Mouse (Mus musculus): ENCODE measurements around the gene Lrrc75a. TPM values are rescaled to one million over a fixed set of nuclear protein-coding genes. Genes with fewer than 3 reads are reported as not detected.

Gene Lrrc75a
- polyA plus RNA-seq, 1 experiment from 2014 or later: 10.6 TPM

GRCm38 (mm10) chr11:62640378-62640777 lies 7.9 kb downstream of the Lrrc75a start:
- peaks cover 20% of the 10 kb centered on the region for H3K4me1 ChIP-seq (replicated peaks; ENCODE audit: control insufficient read depth, insufficient read depth, low read length)
- H3K9ac ChIP-seq (replicated peaks; ENCODE audit: low read depth, low read length): no peak overlapping the region
- no peak overlapping the region for H3K27ac ChIP-seq (ENCODE audit: low read length)
- no peaks in the 10 kb centered on the region for H3K36me3 ChIP-seq (ENCODE audit: control insufficient read depth, insufficient read depth)
- H3K4me3 ChIP-seq (replicated peaks; ENCODE audit: low read length): no peak overlapping the region
- 63% methylated on average over 3 of the region's 3 CpGs for WGBS
- no peak overlapping the region for H3K4me2 ChIP-seq (ENCODE audit: low read length)
- no peaks in the 10 kb centered on the region for H3K27me3 ChIP-seq (replicated peaks; ENCODE audit: control insufficient read depth, insufficient read depth, low read length)
- ATAC-seq: no peak
- no peaks in the 10 kb centered on the region for H3K9me3 ChIP-seq (ENCODE audit: control insufficient read depth, low read length)

GRCm38 (mm10) chr11:62638402-62638801 lies 9.9 kb downstream of the Lrrc75a start:
- no peak overlapping the region for H3K4me2 ChIP-seq (ENCODE audit: low read length)
- H3K27me3 ChIP-seq (replicated peaks; ENCODE audit: control insufficient read depth, insufficient read depth, low read length): no peaks in the 10 kb centered on the region
- no peaks in the 10 kb centered on the region for H3K36me3 ChIP-seq (ENCODE audit: control insufficient read depth, insufficient read depth)
- no peaks in the 10 kb centered on the region for H3K9me3 ChIP-seq (ENCODE audit: control insufficient read depth, low read length)
- no peak overlapping the region for H3K9ac ChIP-seq (replicated peaks; ENCODE audit: low read depth, low read length)
- no peak overlapping the region for H3K27ac ChIP-seq (ENCODE audit: low read length)
- no peak for ATAC-seq
- WGBS: 89% methylated on average over 4 of the region's 4 CpGs
- no peak overlapping the region for H3K4me3 ChIP-seq (replicated peaks; ENCODE audit: low read length)
- peaks cover 8% of the 10 kb centered on the region; the same call in 1 of the 2 replicates for H3K4me1 ChIP-seq (replicated peaks; ENCODE audit: control insufficient read depth, insufficient read depth, low read length)

- Histone ChIP-seq H3K4me3 (replicated peaks; ENCODE audit: low read length) (no peak overlapping the region), H3K36me3 (ENCODE audit: control insufficient read depth, insufficient read depth) (no peaks in the 10 kb centered on the region), H3K27me3 (replicated peaks; ENCODE audit: control insufficient read depth, insufficient read depth, low read length) (no peaks in the 10 kb centered on the region), H3K9me3 (ENCODE audit: control insufficient read depth, low read length) (no peaks in the 10 kb centered on the region), H3K4me1 (replicated peaks; ENCODE audit: control insufficient read depth, insufficient read depth, low read length) (peaks cover 6% of the 10 kb centered on the region; the same call in 1 of the 2 replicates), H3K4me2 (ENCODE audit: low read length) (no peak overlapping the region), H3K9ac (replicated peaks; ENCODE audit: low read depth, low read length) (no peak overlapping the region), H3K27ac (ENCODE audit: low read length) (no peak overlapping the region)
- WGBS: 83% methylated on average over 6 of the region's 6 CpGs
- ATAC-seq: no peak
Observed at GRCm38 (mm10) chr11:62637806-62638205, 10.5 kb downstream of the Lrrc75a start.

- ATAC-seq: no peak
- Histone ChIP-seq H3K36me3 (ENCODE audit: control insufficient read depth, insufficient read depth) (no peaks in the 10 kb centered on the region), H3K27ac (ENCODE audit: low read length) (no peak overlapping the region), H3K4me2 (ENCODE audit: low read length) (no peak overlapping the region), H3K9me3 (ENCODE audit: control insufficient read depth, low read length) (no peaks in the 10 kb centered on the region), H3K9ac (replicated peaks; ENCODE audit: low read depth, low read length) (no peak overlapping the region), H3K27me3 (replicated peaks; ENCODE audit: control insufficient read depth, insufficient read depth, low read length) (no peaks in the 10 kb centered on the region), H3K4me1 (replicated peaks; ENCODE audit: control insufficient read depth, insufficient read depth, low read length) (peaks cover 4% of the 10 kb centered on the region; the same call in 1 of the 2 replicates), H3K4me3 (replicated peaks; ENCODE audit: low read length) (no peak overlapping the region)
- WGBS: 84% methylated on average over 5 of the region's 5 CpGs
Observed at GRCm38 (mm10) chr11:62637401-62637800, 10.9 kb downstream of the Lrrc75a start.

- Histone ChIP-seq H3K4me3 (replicated peaks; ENCODE audit: low read length) (no peak overlapping the region), H3K4me1 (replicated peaks; ENCODE audit: control insufficient read depth, insufficient read depth, low read length) (0 out of 2 replicates have a peak, but pooled peaks cover 2% of the 10 kb centered on the region), H3K9me3 (ENCODE audit: control insufficient read depth, low read length) (no peaks in the 10 kb centered on the region), H3K4me2 (ENCODE audit: low read length) (no peak overlapping the region), H3K27ac (ENCODE audit: low read length) (no peak overlapping the region), H3K36me3 (ENCODE audit: control insufficient read depth, insufficient read depth) (no peaks in the 10 kb centered on the region), H3K9ac (replicated peaks; ENCODE audit: low read depth, low read length) (no peak overlapping the region), H3K27me3 (replicated peaks; ENCODE audit: control insufficient read depth, insufficient read depth, low read length) (no peaks in the 10 kb centered on the region)
- ATAC-seq: no peak
- WGBS: 83% methylated on average over 3 of the region's 3 CpGs
Observed at GRCm38 (mm10) chr11:62636840-62637221, 11.5 kb downstream of the Lrrc75a start.

- Histone ChIP-seq H3K36me3 (ENCODE audit: control insufficient read depth, insufficient read depth) (no peaks in the 10 kb centered on the region), H3K27ac (ENCODE audit: low read length) (no peak overlapping the region), H3K4me1 (replicated peaks; ENCODE audit: control insufficient read depth, insufficient read depth, low read length) (peaks cover 3% of the 10 kb centered on the region; the same call in 1 of the 2 replicates), H3K4me3 (replicated peaks; ENCODE audit: low read length) (no peak overlapping the region), H3K4me2 (ENCODE audit: low read length) (no peak overlapping the region), H3K9ac (replicated peaks; ENCODE audit: low read depth, low read length) (no peak overlapping the region), H3K27me3 (replicated peaks; ENCODE audit: control insufficient read depth, insufficient read depth, low read length) (no peaks in the 10 kb centered on the region), H3K9me3 (ENCODE audit: control insufficient read depth, low read length) (no peaks in the 10 kb centered on the region)
- 65% methylated on average over 11 of the region's 11 CpGs for WGBS
- no peak for ATAC-seq
Observed at GRCm38 (mm10) chr11:62636105-62636839, 12.1 kb downstream of the Lrrc75a start.

GRCm38 (mm10) chr11:62635406-62635805 lies 12.9 kb downstream of the Lrrc75a start:
- Histone ChIP-seq H3K9ac (replicated peaks; ENCODE audit: low read depth, low read length) (no peak overlapping the region), H3K9me3 (ENCODE audit: control insufficient read depth, low read length) (no peaks in the 10 kb centered on the region), H3K36me3 (ENCODE audit: control insufficient read depth, insufficient read depth) (no peaks in the 10 kb centered on the region), H3K4me2 (ENCODE audit: low read length) (no peak overlapping the region), H3K27ac (ENCODE audit: low read length) (no peak overlapping the region), H3K4me3 (replicated peaks; ENCODE audit: low read length) (no peak overlapping the region), H3K27me3 (replicated peaks; ENCODE audit: control insufficient read depth, insufficient read depth, low read length) (no peaks in the 10 kb centered on the region), H3K4me1 (replicated peaks; ENCODE audit: control insufficient read depth, insufficient read depth, low read length) (peaks cover 12% of the 10 kb centered on the region)
- WGBS: 81% methylated on average over 3 of the region's 3 CpGs
- no peak for ATAC-seq

GRCm38 (mm10) chr11:62631138-62631537 lies 17.2 kb downstream of the Lrrc75a start:
- ATAC-seq: no peak
- H3K27ac ChIP-seq (ENCODE audit: low read length): no peak overlapping the region; the same call in 1 of the 2 replicates
- 28% methylated on average over 4 of the region's 4 CpGs for WGBS

GRCm38 (mm10) chr11:62630225-62630821 lies 18.0 kb downstream of the Lrrc75a start:
- H3K4me2 ChIP-seq (ENCODE audit: low read length): peak overlapping the region; percentile 50
- ATAC-seq: peak; percentile 68
- H3K4me3 ChIP-seq (replicated peaks; ENCODE audit: low read length): peak overlapping the region; percentile 21
- WGBS: under 1% methylated on average over 11 of the region's 11 CpGs
- no peaks in the 10 kb centered on the region for H3K9me3 ChIP-seq (ENCODE audit: control insufficient read depth, low read length)
- H3K27ac ChIP-seq (ENCODE audit: low read length): peak overlapping the region; percentile 51
- no peaks in the 10 kb centered on the region for H3K27me3 ChIP-seq (replicated peaks; ENCODE audit: control insufficient read depth, insufficient read depth, low read length)
- H3K36me3 ChIP-seq (ENCODE audit: control insufficient read depth, insufficient read depth): no peaks in the 10 kb centered on the region
- H3K4me1 ChIP-seq (replicated peaks; ENCODE audit: control insufficient read depth, insufficient read depth, low read length): peaks cover 31% of the 10 kb centered on the region
- peak overlapping the region; percentile 50 for H3K9ac ChIP-seq (replicated peaks; ENCODE audit: low read depth, low read length)

More at GRCm38 (mm10) chr11:62631138-62631537, 17.2 kb downstream of the Lrrc75a start:
- no peak overlapping the region for H3K4me3 ChIP-seq (replicated peaks; ENCODE audit: low read length)
- H3K4me2 ChIP-seq (ENCODE audit: low read length): no peak overlapping the region
- peaks cover 29% of the 10 kb centered on the region for H3K4me1 ChIP-seq (replicated peaks; ENCODE audit: control insufficient read depth, insufficient read depth, low read length)
- no peaks in the 10 kb centered on the region for H3K9me3 ChIP-seq (ENCODE audit: control insufficient read depth, low read length)
- H3K36me3 ChIP-seq (ENCODE audit: control insufficient read depth, insufficient read depth): no peaks in the 10 kb centered on the region
- H3K9ac ChIP-seq (replicated peaks; ENCODE audit: low read depth, low read length): no peak overlapping the region
- H3K27me3 ChIP-seq (replicated peaks; ENCODE audit: control insufficient read depth, insufficient read depth, low read length): no peaks in the 10 kb centered on the region

All from forebrain, embryonic 16.5 days (tissue).